Mouse (Mus musculus) olfactory bulb, adult 2 months (tissue): Measurements from ENCODE around the gene 4933402J07Rik. TPM values are rescaled to one million over a fixed set of nuclear protein-coding genes. Genes with fewer than 3 reads are reported as not detected.

Experiments
- H3K27ac ChIP-seq: fragments of 200-500 bp; 2 replicates; pipeline ENCODE4 v1.5.1; 2012; ENCODE audit warnings: low read depth, low read length; ENCODE audit not compliant: insufficient read depth
- H3K4me1 ChIP-seq: fragments of 200-500 bp; 2 replicates; pipeline ENCODE4 v1.6.1; 2012; ENCODE audit warnings: low read length; ENCODE audit not compliant: control insufficient read depth, insufficient read depth
- H3K4me3 ChIP-seq: fragments of 200-500 bp; 2 replicates; pipeline ENCODE4 v1.5.1; 2012; ENCODE audit warnings: mild to moderate bottlenecking, low read depth, low read length, moderate library complexity; ENCODE audit not compliant: insufficient read depth
- CTCF ChIP-seq: fragments of 200-500 bp; IDR thresholded peaks from 2 replicates; pipeline ENCODE4 v1.5.1; 2012; ENCODE audit warnings: low read depth, mild to moderate bottlenecking, low read length, moderate library complexity; ENCODE audit not compliant: insufficient read depth
- POLR2A ChIP-seq: fragments of 200-500 bp; IDR thresholded peaks from 2 replicates; pipeline ENCODE4 v1.6.1; 2012; ENCODE audit warnings: mild to moderate bottlenecking, low read depth, low read length, moderate library complexity; ENCODE audit not compliant: insufficient read depth
- WGBS: fragments of 180-500 bp; shearing (Covaris S2); methylation state at CpG from one replicate; pipeline ENCODE4 v1.1.7; 2018; 5-methylcytosine and 5-hydroxymethylcytosine counted together
- polyA plus RNA-seq: library from polyadenylated mRNA; stranded (reverse); fragments of >200 nt; gene quantifications from 2 replicates; pipeline ENCODE4 v1.2.4, GENCODE M21; 2012; ENCODE audit warnings: low replicate concordance; ENCODE audit not compliant: missing spikeins, insufficient read depth, insufficient read length

The 4933402J07Rik gene
- polyA plus RNA-seq, 1 experiment = not detected

DNA sequence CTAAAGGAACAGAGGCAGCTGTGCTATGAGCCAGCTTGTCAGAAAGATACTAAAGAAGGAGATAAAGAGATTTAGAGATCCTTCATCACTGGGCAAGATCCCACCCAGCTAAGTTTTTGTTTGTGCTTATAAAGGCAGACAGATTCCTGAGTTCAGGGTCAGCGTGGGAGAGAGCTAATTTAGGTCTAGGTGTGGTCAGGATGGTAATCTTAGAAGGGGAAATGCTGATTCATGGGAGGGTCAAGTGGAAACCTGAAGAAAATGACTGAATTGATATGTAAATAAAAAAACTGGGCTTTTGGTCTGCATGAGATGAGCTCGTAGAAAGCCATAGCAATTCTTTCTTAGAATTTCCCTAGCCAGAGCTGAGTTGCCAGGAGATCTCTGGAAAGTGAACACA is 2.9 kb upstream of the 4933402J07Rik start:
- 62% methylated on average over 2 of the region's 2 CpGs for WGBS
- Histone ChIP-seq H3K4me1 (no peaks in the 10 kb centered on the region), H3K4me3 (no peak overlapping the region), H3K27ac (no peak overlapping the region)
- TF ChIP-seq POLR2A = no peak
- no peak for TF ChIP-seq CTCF

DNA sequence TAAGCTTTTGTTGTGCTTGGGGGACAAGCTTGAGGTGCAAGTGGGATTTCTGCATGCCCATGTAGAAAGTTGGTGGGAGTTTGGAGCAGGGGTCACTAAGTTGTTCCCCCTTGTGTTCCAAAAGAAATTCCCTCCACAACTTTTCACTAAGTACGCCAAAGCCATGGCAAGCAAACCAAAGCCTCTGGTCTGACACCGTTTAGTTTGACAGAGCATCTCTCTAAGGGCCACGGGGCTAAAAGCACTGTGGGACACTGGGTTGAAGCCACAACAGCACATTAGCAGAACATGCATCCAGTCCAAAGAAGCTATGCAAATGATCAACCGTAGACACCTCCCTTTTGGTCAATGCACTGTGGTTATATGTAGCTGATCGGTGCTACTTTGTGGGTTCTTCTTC is 5.5 kb downstream of the 4933402J07Rik start:
- no peak for TF ChIP-seq POLR2A
- TF ChIP-seq CTCF = no peak
- Histone ChIP-seq H3K4me1 (peaks cover 7% of the 10 kb centered on the region), H3K27ac (no peak overlapping the region), H3K4me3 (no peak overlapping the region)
- 87% methylated on average over 5 of the region's 5 CpGs for WGBS

DNA sequence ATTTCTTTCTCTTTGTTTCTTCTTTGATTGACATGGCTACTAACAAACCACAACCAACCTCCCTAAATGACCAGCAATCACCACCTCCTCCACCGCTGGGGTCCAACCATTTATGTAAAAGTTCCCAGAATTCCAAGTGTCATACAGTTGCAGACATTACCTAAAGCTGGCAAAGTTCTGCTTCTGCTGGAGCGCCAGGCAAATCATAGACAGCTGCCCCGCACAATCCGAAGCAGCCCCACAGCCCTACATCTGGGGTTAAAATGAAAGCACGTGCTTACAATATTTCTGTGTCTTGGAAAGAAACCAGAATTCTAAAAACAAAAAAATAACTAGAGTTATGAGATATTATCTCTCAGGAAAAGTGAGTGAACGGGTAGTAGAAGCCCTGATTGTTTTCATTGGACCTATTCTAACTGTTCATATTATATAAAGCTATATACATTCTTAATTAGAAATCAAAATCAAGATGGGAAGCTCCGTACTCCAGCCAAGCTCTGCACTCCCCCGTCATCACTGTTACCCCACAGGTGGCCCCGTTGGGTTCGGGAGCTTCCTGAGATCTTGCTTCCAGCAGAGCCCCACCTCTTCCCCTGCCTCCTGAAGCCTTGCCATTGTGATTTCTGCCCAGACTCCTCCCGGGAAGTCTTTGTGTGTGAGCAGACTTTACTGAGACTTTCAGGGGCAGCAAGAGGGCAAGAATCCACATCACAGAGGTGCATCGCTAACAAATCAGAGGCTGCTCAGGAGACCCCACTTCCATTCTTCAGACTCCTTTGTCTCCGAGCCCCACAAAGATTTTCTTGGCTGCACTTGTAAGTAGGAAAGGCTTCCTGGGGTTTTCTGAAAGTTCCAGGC is 6.3 kb downstream of the 4933402J07Rik start:
- WGBS = 28% methylated on average over 13 of the region's 13 CpGs
- no peak overlapping the region for H3K27ac ChIP-seq
- H3K4me3 ChIP-seq = no peak overlapping the region
- no peak for TF ChIP-seq POLR2A
- no peak for TF ChIP-seq CTCF
- peaks cover 7% of the 10 kb centered on the region for H3K4me1 ChIP-seq

DNA sequence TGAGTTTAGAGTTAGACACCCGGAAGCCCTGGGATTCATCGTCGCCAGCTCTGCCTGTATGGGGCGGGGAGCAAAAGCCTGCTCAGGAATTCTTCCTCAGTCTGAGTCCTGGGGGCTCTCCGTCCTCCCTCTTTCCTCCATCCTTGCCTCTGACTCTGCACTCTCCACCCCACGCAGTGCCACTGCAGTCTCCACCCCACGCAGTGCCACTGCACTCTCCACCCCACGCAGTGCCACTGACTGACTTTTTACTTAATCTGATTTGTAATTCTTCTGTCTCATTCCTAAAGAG is 6.9 kb downstream of the 4933402J07Rik start:
- Histone ChIP-seq H3K27ac (no peak overlapping the region), H3K4me1 (peaks cover 7% of the 10 kb centered on the region), H3K4me3 (no peak overlapping the region)
- TF ChIP-seq CTCF (no peak), POLR2A (no peak)
- WGBS = 4% methylated on average over 8 of the region's 8 CpGs

DNA sequence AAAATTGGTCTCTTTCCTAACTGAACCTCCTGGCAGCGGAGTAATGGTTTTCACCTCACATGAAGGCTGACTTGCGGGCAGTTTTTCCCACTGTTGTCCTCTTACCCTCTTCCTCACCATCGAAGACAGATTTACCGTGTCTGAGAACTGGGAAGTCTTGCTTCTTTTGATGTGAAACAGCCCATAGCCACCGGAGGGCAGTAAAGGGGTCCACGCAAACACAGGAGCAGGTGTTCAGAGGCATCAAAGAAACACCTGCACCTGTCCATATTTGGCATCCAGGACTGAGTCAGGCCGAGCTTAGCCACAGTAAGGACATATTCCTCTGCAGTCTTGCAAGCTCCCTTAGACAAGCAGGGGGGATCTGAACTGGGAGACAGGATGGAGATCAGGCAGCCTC is 7.2 kb downstream of the 4933402J07Rik start:
- peaks cover 7% of the 10 kb centered on the region for H3K4me1 ChIP-seq
- WGBS = 23% methylated on average over 7 of the region's 7 CpGs
- no peak overlapping the region for H3K27ac ChIP-seq
- H3K4me3 ChIP-seq = no peak overlapping the region
- TF ChIP-seq POLR2A (no peak), CTCF (no peak)

DNA sequence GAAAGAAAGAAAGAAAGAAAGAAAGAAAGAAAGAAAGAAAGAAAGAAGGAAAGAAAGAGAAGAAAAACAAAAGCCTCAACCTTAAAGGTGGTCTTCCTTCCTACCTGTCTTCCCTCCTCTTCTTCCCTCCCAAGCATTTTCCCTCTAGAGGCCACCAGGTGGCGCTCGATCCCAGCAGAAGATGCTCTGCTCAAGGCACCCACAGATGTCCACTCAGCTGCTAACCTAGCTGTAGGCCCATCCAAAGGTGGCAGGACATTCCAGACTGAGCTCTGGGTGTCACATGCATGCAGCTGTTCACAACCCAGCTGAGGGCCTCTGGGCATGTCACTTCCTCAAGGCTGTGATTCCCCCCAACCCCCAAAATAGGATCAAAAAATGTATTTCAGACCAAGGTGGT is 30.6 kb downstream of the 4933402J07Rik start:
- WGBS = 0% methylated on average over 2 of the region's 2 CpGs
- no peak overlapping the region for H3K4me3 ChIP-seq
- H3K4me1 ChIP-seq = no peaks in the 10 kb centered on the region
- H3K27ac ChIP-seq = no peak overlapping the region
- TF ChIP-seq POLR2A (no peak), CTCF (peak; percentile 79)

DNA sequence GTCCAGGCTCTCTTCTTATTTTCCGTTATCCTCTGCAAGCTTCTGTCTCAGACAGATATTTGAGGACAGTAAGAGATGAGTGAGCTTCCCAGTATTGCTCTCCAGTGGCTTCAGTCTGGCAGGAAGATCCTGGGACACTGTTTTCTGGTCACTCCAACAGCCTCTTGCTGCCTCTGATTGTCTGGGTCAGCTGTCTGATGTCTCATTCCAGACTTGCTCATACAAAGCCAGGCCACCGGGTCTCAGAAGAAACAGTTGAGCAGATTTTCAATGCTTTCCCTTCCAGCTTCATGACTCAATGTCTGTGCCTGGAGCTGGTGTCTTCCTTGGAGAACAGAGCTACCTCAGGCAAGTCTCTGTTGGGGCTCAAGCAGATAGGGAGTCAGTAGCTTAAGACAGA is 39.1 kb downstream of the 4933402J07Rik start:
- 83% methylated on average over 2 of the region's 2 CpGs for WGBS
- TF ChIP-seq POLR2A = no peak
- TF ChIP-seq CTCF = no peak
- H3K27ac ChIP-seq = no peak overlapping the region
- no peak overlapping the region for H3K4me3 ChIP-seq
- no peaks in the 10 kb centered on the region for H3K4me1 ChIP-seq

DNA sequence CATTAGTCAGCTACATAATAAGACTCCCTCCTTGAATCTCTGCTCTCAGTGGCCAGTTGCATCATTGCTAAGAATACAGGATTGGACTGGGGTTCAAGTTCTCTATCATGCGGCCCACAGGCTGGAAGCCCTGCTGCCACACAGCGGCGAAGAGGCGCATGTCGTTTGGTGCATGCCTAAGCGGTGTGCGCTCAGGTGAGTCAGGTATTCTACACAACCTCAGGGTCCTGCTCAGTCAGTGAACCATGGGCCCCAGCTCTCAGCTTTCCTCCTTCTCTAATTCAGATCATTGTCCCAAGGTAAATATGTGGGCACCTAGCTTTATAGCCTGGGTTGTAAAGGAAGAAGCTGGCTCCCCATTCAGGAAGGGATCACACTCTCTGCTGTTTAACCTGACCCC is 45.5 kb downstream of the 4933402J07Rik start:
- H3K4me3 ChIP-seq = no peak overlapping the region
- H3K27ac ChIP-seq = no peak overlapping the region
- no peak for TF ChIP-seq POLR2A
- no peak for TF ChIP-seq CTCF
- 94% methylated on average over 7 of the region's 7 CpGs for WGBS
- no peaks in the 10 kb centered on the region for H3K4me1 ChIP-seq

DNA sequence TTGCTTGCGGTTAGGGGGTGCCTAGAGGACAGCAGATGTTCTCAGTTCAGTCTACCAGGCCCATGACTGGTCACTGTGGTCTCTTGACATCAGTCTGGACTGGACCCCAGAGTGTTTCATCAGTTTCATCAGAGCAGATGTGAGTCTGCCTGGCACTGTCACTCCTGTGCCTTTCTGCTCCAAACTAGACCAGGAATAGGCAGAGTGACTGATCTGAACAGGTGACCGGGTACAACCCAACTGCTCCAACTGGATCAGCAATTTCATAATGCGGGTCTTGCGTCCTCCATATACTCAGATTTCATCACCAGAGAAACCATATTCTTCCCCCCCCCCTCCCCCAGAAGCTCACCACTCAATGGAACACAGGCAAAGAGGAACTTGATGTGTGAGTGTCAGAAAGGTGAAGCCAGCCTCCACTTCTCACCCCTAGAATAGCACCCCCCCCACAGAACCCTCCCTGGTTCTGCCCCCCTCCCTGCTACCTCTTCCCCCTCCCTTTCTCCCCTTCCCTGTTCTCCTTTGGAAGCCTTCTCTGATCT is 46.1 kb downstream of the 4933402J07Rik start:
- no peak overlapping the region for H3K27ac ChIP-seq
- 93% methylated on average over 4 of the region's 4 CpGs for WGBS
- TF ChIP-seq CTCF = no peak
- TF ChIP-seq POLR2A = no peak
- H3K4me1 ChIP-seq = no peaks in the 10 kb centered on the region
- no peak overlapping the region for H3K4me3 ChIP-seq
